In genomic region chr8:105313622-105314402, GRCm38 (mm10) we compare ENCODE assay signal across 1 mouse cellular context.
TF ChIP-seq lines count a peak whose summit lies in the region.

No protein-coding gene starts in this region.

TF ChIP-seq in MEL, 35 proteins besides CTCF, POLR2A, EP300 and RAD21 (continued from another document):
- TF ChIP-seq MAFK (IDR thresholded peaks at IDR 0.05; ENCODE audit: borderline replicate concordance, low read depth, low read length) (peak; percentile 66; the same call in 1 of the 2 replicates), POLR2AphosphoS2 (IDR thresholded peaks at IDR 0.05; ENCODE audit: low read length) (peak; percentile 45), SIN3A (IDR thresholded peaks at IDR 0.05; ENCODE audit: low read length) (0 out of 2 replicates have a peak, but pooled peaks have one; percentile 22), GATA1 (IDR thresholded peaks at IDR 0.05; ENCODE audit: low read depth, low read length) (0 out of 2 replicates have a peak, but pooled peaks have one; percentile 21)
